Mouse (Mus musculus) central nervous system, embryonic 14 days (tissue): Measurements from ENCODE around the gene Qrich1. TPM values are rescaled to one million over a fixed set of nuclear protein-coding genes. Genes with fewer than 3 reads are reported as not detected.

Experiments
- polyA plus RNA-seq: library from polyadenylated mRNA; depleted of rRNA; stranded (reverse); fragments of >200 nt; gene quantifications from 2 replicates; pipeline ENCODE4 v1.2.3, GENCODE M21; 2012; rRNA removed

The Qrich1 gene
- polyA plus RNA-seq: 128 and 130 TPM in 2 replicates

DNA sequence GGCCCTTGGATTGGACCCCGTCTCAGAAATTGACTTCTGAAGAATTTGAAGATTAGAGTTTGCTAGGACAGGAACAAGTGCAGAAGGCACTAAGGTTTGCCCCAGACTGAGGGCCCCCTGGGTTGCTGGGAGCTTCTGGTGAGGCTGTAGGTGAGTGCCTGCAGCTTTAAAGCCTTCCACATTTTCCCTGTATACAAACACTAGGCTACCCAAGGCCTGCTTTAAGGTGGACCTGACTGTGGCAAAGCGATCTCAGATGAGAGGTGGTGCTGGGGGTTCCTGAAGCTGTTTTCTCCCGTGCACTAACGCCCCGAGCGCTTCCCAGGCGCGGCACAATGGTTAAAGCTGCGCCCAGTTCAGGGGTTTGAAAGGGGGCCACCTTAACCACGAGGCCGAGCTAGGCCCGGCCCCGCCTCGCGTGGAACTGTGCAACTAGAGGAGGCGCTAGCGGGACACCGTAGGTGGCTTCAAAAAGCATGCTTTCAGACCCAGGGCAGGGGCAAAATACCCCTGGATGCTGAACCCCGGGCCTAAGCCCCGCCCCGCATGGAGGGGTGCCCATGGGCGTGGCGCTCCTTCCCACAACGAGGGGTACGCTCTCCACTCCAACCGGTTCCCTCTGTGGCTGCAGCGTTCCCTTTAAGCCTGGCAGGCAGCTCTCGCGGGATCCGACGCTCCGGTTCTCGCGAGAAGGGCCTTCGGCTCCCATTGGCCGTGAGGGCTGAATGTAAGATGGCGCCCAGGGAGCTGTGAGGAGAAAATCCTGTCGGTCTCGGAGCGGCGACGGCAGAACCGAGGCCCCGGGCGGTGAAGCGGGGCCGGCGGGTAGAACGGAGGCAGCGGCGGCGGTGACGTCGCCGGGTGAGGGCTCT is at the start of gene Qrich1:
Qrich1 (plus strand) TSS at position 427 of the 872 bp plus-strand sequence.

DNA sequence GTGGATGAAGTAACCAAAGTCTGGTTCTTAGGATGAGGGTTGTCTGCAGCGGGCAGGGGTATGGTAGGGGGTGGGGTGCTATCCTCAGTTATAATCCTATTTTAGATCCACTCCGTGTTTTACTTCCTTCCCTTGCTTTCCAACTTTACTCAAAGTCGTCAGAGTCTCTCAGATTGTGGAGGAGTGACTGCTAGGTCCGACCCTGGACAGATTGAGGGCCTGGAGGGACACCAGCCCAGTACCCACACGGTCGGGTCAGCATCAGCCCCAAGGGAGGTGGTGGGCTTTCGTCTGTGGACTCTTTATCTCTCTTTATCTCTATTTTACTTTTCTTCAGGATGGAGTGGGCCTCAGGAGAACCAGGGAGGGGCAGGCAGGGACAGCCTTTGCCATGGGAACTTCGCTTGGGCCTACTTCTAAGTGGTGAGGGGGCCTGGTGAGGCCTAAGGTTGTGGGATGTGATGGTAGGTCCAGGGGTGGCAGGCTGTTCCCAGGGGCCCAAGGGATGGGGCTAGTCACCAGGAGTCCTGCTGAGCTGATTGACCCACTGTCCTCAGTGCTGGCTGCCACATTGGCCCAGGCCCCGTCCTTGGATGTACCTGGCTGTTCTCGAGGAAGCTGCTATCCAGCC is 36.8 kb upstream of the Qrich1 start, which contains the start of gene Lamb2:
Lamb2 (plus strand) TSS at position 16 of the 631 bp plus-strand sequence.

DNA sequence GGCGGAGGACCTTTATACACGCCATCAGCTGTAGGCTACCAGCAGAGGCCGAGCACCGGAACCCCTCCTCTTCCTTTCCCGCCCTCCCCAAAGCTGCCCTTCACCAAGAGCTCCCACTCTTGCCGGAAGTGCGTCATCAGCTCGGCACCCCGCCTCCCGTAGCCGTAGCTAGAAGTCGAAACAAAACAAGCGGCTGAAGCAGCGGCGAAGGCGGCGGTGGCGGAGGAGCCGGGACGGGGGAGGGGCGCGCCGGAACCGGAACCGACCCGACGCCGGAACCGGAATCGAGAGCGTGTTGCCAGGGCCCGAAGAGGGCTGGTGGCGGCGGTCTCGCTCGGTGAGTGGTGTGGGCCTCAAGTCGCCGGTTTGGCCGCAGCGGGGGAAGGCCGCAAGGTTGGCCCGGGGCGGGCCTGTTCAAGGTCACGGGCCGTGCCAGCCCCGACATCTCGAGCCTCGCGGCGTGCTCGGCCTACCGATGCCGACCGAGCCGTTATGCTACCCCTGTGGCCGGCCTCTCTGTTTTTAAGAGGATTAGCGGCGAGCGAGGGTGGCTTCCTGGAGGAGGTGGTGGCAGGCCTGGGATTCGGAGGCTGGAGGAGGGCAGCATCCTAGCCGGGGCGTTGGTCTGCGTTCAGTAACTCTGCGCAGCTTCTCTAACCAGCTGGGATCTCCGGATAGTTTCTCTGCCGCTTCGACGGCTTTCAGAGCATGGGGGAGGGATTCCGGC is 25.9 kb upstream of the Qrich1 start, which contains the start of gene Usp19:
Usp19 (plus strand) TSS at position 44 of the 727 bp plus-strand sequence.

DNA sequence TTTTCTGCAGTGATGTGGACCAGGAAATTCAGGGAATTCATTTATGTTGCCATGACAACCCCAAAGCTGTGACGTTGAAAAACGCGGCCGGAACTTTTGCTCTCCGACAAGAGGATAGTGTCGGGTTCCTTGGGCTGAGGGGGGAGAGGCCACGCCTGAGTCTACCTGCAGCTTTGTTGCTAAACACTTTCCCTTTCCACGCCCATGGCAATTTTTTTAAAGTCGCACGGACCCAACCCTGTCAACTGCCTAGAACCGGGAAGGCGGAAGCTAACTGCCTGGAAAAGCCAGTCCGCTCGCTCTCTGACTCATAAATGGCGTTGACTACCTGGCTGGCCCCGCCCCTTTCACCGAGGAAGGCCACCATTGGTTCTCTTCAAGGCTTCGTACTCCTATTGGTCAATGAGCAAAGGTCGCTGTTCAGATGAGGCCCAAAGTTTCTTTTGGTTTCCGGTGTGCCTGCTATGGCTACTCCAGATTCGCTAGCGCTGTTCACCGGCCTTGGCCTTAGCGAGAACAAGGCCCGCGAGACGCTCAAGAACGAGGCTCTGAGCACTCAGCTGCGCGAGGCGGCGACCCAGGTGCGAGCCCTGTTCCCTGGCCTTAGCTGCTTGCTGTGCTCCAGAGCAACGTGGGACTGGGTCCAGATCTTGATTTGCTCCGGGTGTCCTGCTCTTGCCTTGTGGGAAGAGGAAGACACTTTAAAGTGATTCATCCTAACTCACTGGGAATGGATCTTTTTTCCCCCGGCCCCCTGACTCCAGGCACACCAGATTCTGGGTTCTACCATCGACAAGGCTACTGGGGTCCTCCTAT is 8.8 kb upstream of the Qrich1 start, which contains the start of gene Qars:
Qars (plus strand) TSS at position 88 of the 816 bp plus-strand sequence.

DNA sequence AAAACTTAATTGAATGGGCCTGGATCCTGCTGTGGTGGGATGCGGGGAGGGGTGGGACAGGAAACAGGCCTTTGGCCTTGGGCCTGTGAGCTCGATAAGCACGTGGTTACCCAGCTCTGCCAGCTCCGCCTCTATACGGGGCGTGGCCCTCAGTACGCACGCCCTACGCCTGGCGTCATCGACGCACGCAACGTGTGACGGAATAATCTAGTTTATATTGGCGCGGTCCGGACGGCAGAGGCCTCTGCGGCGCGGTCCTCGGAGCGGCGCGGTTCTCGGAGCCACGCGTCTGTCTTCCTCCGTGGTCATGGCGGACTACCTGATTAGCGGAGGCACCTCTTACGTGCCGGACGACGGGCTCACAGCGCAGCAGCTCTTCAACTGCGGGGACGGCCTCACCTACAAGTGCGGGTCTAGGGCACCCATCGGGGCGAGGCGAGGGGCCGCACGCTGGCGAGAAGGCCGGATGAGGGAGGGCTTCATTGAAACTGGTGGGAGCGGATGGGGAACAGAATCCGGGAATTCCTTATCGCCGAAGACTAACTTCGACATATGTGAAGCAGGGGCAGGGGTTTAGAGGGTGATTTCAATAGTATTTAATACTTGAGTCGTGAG is 43.7 kb downstream of the Qrich1 start, which contains the start of gene Impdh2:
Impdh2 (plus strand) TSS at position 60 of the 615 bp plus-strand sequence.

DNA sequence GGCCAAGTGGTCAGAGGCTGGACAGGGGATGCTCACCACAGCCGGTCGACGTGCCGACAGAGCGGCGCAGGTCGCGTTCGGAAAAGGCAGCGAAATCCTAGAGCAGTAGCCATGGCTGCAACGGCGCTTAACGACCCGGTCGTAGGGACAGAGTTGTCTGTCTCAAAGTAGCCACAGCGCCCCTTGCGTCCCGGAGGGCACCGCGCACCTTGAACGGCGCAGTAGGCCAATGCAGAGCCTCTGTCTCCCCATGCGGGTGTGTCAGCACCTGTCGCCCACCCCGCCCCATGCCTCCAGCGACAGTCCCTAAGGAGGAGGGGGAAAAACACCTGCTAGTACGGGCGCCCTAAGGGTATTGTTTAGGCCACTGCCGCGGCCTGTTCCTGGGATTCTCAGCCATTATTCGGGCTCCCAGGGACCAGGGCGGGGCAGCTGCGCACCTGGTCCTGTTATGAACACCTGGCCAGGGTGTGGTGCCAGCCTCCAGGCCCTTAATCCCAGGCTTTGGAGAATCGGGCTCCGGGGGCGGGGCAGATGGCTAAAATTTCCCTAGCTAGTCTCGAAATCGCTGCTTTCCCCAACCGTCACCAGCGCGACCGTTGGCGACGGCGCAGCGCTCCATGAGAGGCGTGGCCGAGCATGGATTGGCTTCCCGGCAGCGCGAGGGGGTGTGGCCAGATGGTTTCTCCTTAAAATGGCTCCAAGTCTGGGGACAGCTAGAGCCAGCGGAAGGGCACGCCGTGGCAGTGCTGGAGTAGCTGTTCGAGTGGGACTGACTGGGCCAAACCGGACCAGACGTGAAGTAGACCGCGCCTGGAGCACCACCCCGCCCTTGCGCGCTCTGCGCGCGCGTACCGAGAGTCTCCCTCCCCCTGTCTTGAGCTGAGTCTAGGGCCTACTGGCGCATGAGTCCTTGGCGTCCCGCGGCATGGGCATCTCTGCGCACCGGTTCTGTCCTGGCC is 50.5 kb downstream of the Qrich1 start, which contains the start of gene Ndufaf3:
Ndufaf3 (minus strand) TSS at position 620 of the 962 bp plus-strand sequence.

DNA sequence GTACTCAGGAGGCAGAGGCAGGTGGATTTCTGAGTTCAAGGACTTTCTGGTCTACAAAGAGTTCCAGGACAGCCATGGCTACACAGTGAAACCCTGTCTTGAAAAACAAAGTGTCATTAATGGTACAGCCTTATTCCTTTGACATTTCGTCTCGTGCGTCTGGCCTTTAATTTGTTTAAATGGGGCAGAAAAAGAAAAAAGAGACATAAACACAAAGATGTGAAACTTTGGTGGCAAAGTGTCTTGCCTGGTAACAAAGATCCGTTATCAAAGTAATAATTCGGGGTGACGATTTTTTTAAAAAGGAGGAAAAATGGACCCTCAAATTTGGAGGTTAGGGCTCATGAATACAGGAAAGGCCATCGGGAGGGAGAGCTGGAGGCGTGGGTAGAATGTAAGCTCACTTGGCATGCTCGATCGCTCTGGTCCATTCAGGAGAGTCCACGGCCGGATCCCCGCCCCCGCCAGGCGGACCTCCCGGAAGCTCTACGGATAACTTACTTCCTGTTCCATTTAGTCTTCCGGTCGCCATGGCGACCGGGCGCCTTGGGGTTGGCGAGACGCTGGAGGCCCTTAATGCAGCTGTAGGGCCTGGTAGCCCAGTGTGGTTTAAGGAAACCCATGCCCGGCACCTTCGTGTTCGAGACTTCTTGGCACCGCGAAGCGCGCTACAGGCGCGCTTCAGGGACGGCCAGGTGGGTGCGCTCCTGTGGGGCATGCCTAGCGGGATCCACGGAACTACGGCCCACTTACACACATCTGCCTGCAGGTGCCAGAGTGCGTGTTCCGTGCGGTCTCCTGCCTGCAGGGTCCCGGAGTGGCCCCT is 53.0 kb downstream of the Qrich1 start, which contains the start of gene Dalrd3:
Dalrd3 (plus strand) TSS at position 506 of the 826 bp plus-strand sequence.

DNA sequence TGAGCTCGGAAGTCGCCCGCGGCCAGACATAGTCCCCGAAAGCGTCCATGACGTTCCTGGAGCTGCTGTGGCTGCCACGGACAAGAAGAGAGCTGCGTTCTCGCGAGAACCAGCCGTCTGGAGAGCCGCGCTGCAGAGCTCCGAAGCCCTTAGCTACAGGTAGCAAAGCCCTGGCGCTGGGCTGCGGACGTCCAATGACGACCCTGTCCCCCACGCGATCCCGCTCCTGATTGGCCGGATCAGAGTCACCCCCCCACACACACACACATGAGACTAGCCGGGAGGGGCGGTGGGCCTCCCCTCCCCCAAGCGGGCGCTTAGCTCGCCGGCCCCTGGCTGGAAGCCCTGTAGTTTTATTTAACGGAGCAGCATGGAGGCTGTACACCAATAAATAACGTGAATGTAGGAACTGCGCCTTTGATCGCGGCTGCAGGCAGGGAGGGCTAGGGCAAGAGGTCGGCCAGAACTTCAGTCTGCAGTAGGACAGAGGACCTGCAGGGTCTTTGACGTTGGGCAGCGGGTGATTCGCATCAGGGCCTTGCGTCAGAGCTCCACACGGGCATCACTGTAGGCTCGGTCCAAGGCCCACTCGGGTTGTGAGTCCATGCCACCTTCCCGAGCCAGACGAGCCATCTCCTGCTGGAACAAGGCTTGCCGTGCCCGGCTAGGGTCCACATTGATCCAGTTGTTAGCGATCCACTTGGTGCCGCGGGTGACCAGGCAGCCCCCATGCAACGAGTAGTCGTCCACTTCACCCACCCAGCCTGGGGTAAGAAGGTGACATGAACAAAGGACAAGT is 62.1 kb downstream of the Qrich1 start, which contains the start of gene Wdr6:
Wdr6 (minus strand) TSS at position 195 of the 799 bp plus-strand sequence.

DNA sequence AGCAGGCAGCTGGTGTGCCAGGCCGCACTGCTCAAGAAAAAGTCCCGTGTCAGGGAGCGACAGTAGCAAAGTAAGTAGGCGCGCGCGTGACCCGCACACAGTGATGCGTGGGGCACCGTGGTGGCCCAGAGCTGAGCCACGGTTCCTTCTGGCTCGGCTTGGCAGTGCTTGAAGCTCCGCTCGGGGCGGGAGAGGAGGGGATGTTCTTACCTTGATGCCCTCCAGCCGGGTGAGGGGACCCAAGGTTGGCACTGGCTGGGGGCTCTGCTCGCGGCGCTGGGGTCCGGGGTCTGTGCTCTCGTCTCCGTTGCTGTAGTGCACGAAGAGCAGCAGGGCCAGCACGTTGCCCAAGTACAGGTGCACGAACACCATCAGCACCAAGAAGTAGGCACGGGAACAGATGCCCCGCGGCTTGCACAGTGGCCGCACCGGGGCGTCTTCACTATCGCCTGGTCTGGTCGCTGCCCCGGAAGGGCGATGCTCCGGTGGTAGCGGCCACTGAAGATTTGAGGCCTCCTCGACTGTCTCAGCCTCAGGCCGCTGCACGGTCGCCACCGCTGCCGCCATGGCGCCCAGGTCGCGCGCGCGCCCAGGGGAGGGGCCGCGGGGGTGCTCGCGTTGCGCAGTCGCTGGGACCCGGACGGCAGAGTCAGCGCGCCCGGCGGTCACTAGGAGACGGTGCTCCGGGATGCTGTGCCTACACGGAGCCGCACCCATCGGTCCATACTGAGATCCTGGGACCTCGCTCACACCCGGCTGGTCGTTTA is 80.6 kb downstream of the Qrich1 start, which contains the start of gene P4htm:
P4htm (minus strand) TSS at position 670 of the 767 bp plus-strand sequence.

Other genes starting within 250 kb of the Qrich1 start
- gene Nicn1, start 226.4 kb upstream of the Qrich1 start, polyA plus RNA-seq: 87.9 and 91.8 TPM in 2 replicates
- 64.2 and 65.5 TPM in 2 replicates for gene Amt, start 220.0 kb upstream of the Qrich1 start, polyA plus RNA-seq
- 212 and 233 TPM in 2 replicates for gene Rhoa, start 210.7 kb upstream of the Qrich1 start, polyA plus RNA-seq
- 31.7 and 35.3 TPM in 2 replicates for gene Tcta, start 210.6 kb upstream of the Qrich1 start, polyA plus RNA-seq
- gene Gpx1, start 177.9 kb upstream of the Qrich1 start, polyA plus RNA-seq: 370 and 383 TPM in 2 replicates
- gene Usp4, start 169.0 kb upstream of the Qrich1 start, polyA plus RNA-seq: 121 and 125 TPM in 2 replicates
- gene 1700102P08Rik, start 124.0 kb upstream of the Qrich1 start, polyA plus RNA-seq: 2.8 and 3.4 TPM in 2 replicates
- 1.7 and 2.2 TPM in 2 replicates for gene Ccdc36, start 88.3 kb upstream of the Qrich1 start, polyA plus RNA-seq
- gene BC048562, start 80.3 kb upstream of the Qrich1 start, polyA plus RNA-seq: not detected in 2 replicates
- 31.1 and 35.9 TPM in 2 replicates for gene Ccdc71, start 56.3 kb upstream of the Qrich1 start, polyA plus RNA-seq
- 75.5 and 76.3 TPM in 2 replicates for gene Klhdc8b, start 55.2 kb upstream of the Qrich1 start, polyA plus RNA-seq
- gene Lamb2, start 37.1 kb upstream of the Qrich1 start, polyA plus RNA-seq: 52.1 and 78.8 TPM in 2 replicates
- gene Usp19, start 26.2 kb upstream of the Qrich1 start, polyA plus RNA-seq: 179 and 187 TPM in 2 replicates
- gene Qars, start 9.1 kb upstream of the Qrich1 start, polyA plus RNA-seq: 190 and 192 TPM in 2 replicates
- gene Impdh2, start 43.5 kb downstream of the Qrich1 start, polyA plus RNA-seq: 152 and 156 TPM in 2 replicates
- 43.8 and 48.6 TPM in 2 replicates for gene Ndufaf3, start 50.6 kb downstream of the Qrich1 start, polyA plus RNA-seq
- 225 and 236 TPM in 2 replicates for gene Dalrd3, start 53.1 kb downstream of the Qrich1 start, polyA plus RNA-seq
- gene Wdr6, start 61.9 kb downstream of the Qrich1 start, polyA plus RNA-seq: 254 and 260 TPM in 2 replicates
- 27.8 and 30.9 TPM in 2 replicates for gene P4htm, start 80.9 kb downstream of the Qrich1 start, polyA plus RNA-seq
- gene Arih2, start 132.6 kb downstream of the Qrich1 start, polyA plus RNA-seq: 49.9 and 50.4 TPM in 2 replicates
- gene Slc25a20, start 145.3 kb downstream of the Qrich1 start, polyA plus RNA-seq: 19.2 and 22.5 TPM in 2 replicates
- 29.5 and 30.5 TPM in 2 replicates for gene Prkar2a, start 172.5 kb downstream of the Qrich1 start, polyA plus RNA-seq